Mouse (Mus musculus) MEL (cell line): ENCODE measurements around the gene Tbc1d30.

Source experiments
- E2F4 ChIP-seq: IDR thresholded peaks from 2 replicates; pipeline ENCODE4 v1.6.1; 2011; ENCODE audit warnings: low read depth, low read length, improper control_type of control experiment, borderline replicate concordance
- EP300 ChIP-seq, 2 experiments: IDR thresholded peaks; 2 replicates each; pipeline ENCODE4 v1.6.1; 2011; ENCODE audit warnings: improper control_type of control experiment in 2 of 2, low read length in 2 of 2, low read depth in 1 of 2, mild to moderate bottlenecking in 1 of 2
- ZMIZ1 ChIP-seq: IDR thresholded peaks from 2 replicates; pipeline ENCODE4 v1.6.1; 2012; ENCODE audit warnings: low read depth, mild to moderate bottlenecking, inconsistent platforms, low read length, improper control_type of control experiment, moderate library complexity

DNA sequence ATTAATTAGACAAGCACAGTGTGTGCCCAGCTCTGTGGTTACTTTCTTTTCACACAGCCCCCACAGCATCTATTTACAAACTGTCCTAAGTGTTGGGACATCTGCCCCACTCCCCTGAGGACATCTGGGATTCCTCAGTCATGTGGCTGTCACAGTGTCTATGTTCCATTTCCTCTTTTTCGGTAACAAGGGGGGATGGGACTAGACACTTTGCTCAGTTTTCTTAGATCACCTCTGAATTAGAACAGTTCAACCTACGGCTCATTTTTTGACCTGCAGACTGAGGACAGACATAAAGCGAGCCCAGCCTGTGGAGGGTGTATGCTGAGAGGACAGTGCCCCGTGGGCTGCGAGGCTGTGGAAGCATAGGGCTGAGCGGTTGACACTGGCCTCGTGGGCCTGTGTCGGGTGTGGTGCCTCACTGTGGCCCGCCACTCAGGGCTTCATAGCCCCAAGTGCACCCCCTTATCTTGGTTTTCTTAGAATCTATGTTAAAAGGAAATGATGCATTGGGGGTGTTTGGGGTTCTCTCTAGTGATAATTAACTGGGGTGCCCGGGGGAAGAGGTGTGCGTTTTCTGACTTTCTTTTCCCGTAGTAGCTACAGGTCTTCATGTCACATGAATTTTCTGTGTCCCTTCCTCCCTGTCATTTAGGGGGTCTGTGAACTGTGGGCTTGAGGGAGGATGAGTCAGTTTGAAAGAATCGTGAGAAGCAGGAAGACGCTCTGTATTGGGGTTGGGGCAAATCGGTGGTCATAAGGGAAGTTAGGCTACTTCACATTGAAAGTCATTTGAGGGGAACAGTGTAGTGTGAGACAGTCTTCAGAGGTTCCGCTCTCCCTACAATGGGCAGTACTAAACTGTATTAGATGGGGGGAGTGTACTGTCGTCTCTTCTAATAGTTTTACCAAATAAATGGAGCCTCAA lies 23.9 kb upstream of the Tbc1d30 start:
- TF ChIP-seq EP300 (IDR thresholded peaks at IDR 0.05; ENCODE audit: low read depth in 1 of 2, low read length in 2 of 2) (peak; percentile 57 to 78), E2F4 (no peak), ZMIZ1 (peak; percentile 72; the same call in 1 of the 2 replicates)
